Mouse (Mus musculus): ENCODE measurements at regions not wholly inside any gene's neighbourhood (a gene's known extent, or its start where the extent isn't known, plus 50 kb on each side); places are given as distances from the start of the nearest gene placed in this dataset.

DNA sequence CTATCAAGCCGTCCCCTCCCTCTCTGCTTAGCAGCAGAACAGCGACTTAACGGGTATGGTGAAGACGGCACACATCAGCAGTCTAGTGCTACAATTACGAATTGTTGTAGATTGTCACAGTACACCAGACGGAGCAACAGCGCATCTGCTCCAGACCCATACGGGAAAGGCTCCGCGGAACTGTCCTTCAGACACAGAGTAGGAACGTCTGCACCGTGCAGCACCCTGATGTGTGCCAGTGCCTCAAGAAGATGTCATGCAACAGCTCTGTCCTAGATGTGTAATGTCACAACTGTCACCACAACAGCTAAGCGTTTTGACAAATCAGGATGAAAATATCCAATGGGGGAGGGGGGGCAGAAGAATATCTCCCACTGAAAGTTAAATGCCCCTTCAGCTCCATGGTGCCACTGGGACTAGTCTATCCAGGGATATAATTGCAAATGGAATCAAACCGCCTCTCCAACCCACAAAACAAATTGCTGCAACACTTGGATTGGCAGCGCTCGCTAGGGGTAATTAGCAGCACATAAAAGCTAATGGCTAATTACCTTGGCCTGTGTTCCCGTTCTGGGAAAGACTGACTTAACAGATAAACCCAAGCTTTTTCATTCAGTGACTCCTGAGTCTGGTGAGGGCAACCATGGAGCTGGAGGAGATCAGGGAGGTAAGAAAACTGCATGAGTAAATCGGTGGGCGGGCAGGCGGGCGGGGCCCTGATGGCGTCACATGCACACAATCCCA is 472.6 kb downstream of the Zfp704 start:
- H3K36me3 ChIP-seq (ENCODE audit: insufficient read depth, low read length) = no peaks in the 10 kb centered on the region
- no peaks in the 10 kb centered on the region for H3K4me1 ChIP-seq (ENCODE audit: insufficient read depth, low read length)
- H3K4me2 ChIP-seq (ENCODE audit: low read depth, low read length) = no peak overlapping the region
- H3K9ac ChIP-seq (replicated peaks; ENCODE audit: low read length) = no peak overlapping the region
- no peak for TF ChIP-seq CTCF (IDR thresholded peaks at IDR 0.05; ENCODE audit: low read depth)
- no peaks in the 10 kb centered on the region for H3K27me3 ChIP-seq (ENCODE audit: insufficient read depth, low read length)
- WGBS = 77% methylated on average over 22 of the region's 22 CpGs
- peak; percentile 58; the same call in 1 of the 2 replicates for ATAC-seq
- no peaks in the 10 kb centered on the region for H3K9me3 ChIP-seq (ENCODE audit: low read length)
- no peak overlapping the region for H3K27ac ChIP-seq
- H3K4me3 ChIP-seq (ENCODE audit: low read length) = no peak overlapping the region
- peak; percentile 32 for DNase-seq (ENCODE audit: low spot score)

DNA sequence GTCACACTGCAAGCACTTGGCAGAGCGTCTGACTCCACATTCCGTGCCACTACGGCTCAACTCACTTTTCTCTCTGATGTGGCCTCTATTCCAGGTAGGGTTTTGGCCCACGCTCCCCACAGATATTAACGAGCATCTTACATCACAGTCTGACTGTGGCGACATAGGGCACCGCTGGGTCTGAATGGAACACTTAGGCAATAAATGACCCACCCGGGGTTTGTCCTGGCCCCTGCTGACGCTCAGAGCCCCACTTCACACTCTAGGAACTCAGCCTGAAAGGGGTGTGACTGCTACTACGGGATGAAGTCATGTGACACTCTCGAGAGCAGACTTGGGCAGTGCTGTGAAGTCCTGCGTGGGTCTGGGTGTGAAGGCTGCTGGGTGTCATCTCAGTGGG is 475.9 kb downstream of the Zfp704 start:
- 70% methylated on average over 12 of the region's 12 CpGs for WGBS
- no peak for TF ChIP-seq CTCF (IDR thresholded peaks at IDR 0.05; ENCODE audit: low read depth)
- no peak overlapping the region for H3K27ac ChIP-seq
- no peak for DNase-seq (ENCODE audit: low spot score)
- H3K4me2 ChIP-seq (ENCODE audit: low read depth, low read length) = no peak overlapping the region
- H3K9ac ChIP-seq (replicated peaks; ENCODE audit: low read length) = no peak overlapping the region
- H3K4me1 ChIP-seq (ENCODE audit: insufficient read depth, low read length) = no peaks in the 10 kb centered on the region
- ATAC-seq = no peak
- H3K36me3 ChIP-seq (ENCODE audit: insufficient read depth, low read length) = no peaks in the 10 kb centered on the region
- no peaks in the 10 kb centered on the region for H3K9me3 ChIP-seq (ENCODE audit: low read length)
- no peak overlapping the region for H3K4me3 ChIP-seq (ENCODE audit: low read length)
- H3K27me3 ChIP-seq (ENCODE audit: insufficient read depth, low read length) = no peaks in the 10 kb centered on the region

DNA sequence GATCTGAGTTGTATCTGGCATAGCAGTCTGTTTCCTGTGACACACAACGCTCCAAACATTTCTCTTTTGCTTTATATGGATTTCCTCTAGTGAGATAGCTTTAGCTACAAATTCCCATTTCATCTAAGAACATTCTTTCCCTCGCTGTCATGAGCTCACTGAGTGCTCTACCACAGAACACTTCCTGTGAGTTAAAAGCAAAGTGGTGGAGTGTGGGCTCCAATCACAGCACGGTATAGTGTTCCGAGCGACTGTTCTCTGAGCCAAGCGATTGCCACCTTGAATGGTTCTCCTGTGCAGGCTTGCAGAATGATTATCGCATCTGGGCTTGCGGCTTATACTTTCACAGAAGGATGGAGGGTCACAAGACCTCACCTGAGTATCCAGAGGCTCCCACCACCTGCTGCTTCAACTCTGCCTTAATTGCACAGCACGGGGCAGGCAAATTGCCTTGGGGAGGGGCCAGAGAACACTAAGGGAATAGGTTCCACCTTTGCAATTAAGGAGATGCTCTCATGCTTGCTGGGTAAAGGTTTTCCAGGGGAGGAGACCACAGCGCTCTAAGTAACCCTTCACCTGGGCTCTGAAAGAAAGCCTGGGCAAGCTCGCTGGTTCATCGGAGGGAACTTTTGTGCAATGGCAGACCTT is 477.7 kb downstream of the Zfp704 start:
- 86% methylated on average over 12 of the region's 12 CpGs for WGBS
- no peak for ATAC-seq
- no peak overlapping the region for H3K27ac ChIP-seq

DNA sequence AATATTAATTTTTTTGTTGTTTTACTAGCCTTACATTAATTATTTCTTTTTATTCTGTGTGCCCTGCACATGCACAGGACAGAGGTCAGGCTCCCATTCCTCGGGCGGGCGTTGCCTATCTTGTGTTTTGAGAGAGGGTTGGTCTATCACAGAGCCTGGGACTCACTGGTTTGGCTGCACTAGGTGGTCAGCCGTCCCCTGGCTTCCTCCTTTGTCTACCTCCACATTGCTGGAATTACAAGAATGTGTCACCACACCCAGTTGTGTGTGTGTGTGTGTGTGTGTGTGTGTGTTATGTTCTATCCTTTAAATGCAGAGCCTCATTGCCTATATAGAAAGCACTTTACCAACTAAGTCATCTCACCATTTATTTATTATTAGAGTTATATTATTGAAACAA is 478.5 kb downstream of the Zfp704 start:
- Histone ChIP-seq H3K27me3 (ENCODE audit: insufficient read depth, low read length) (no peaks in the 10 kb centered on the region), H3K27ac (no peak overlapping the region), H3K4me2 (ENCODE audit: low read depth, low read length) (no peak overlapping the region), H3K36me3 (ENCODE audit: insufficient read depth, low read length) (no peaks in the 10 kb centered on the region), H3K9me3 (ENCODE audit: low read length) (no peaks in the 10 kb centered on the region), H3K4me3 (ENCODE audit: low read length) (no peak overlapping the region), H3K9ac (replicated peaks; ENCODE audit: low read length) (no peak overlapping the region), H3K4me1 (ENCODE audit: insufficient read depth, low read length) (no peaks in the 10 kb centered on the region)
- ATAC-seq (no peak), DNase-seq (ENCODE audit: low spot score) (no peak)
- 77% methylated on average over 4 of the region's 4 CpGs for WGBS
- TF ChIP-seq CTCF (IDR thresholded peaks at IDR 0.05; ENCODE audit: low read depth) = no peak

More for the DNA sequence above, 477.7 kb downstream of the Zfp704 start:
- Histone ChIP-seq H3K4me1 (ENCODE audit: insufficient read depth, low read length) (no peaks in the 10 kb centered on the region), H3K9ac (replicated peaks; ENCODE audit: low read length) (no peak overlapping the region), H3K4me3 (ENCODE audit: low read length) (no peak overlapping the region), H3K27me3 (ENCODE audit: insufficient read depth, low read length) (no peaks in the 10 kb centered on the region), H3K4me2 (ENCODE audit: low read depth, low read length) (no peak overlapping the region), H3K36me3 (ENCODE audit: insufficient read depth, low read length) (no peaks in the 10 kb centered on the region), H3K9me3 (ENCODE audit: low read length) (no peaks in the 10 kb centered on the region)
- no peak for TF ChIP-seq CTCF (IDR thresholded peaks at IDR 0.05; ENCODE audit: low read depth)
- DNase-seq (ENCODE audit: low spot score) = no peak

DNA sequence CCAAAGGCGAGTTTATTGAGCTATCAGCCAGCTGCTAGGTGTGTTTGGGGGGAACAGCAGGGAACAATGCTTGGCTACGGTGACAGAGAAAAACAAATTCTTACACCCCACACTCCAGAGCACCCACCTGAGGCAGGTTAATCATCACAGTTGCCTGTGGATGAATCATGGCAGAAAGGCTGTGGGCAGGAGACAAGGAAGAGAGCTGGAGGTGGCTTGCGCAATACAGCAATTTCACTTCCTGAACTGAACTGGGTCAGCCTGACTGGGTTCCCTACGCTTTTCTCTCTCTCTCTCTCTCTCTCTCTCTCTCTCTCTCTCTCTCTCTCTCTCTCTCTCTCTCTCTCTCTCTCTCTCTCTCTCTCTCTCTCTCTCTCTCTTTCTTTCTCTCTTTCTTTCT is 481.5 kb downstream of the Zfp704 start:
- WGBS = 89% methylated on average over 4 of the region's 4 CpGs

DNA sequence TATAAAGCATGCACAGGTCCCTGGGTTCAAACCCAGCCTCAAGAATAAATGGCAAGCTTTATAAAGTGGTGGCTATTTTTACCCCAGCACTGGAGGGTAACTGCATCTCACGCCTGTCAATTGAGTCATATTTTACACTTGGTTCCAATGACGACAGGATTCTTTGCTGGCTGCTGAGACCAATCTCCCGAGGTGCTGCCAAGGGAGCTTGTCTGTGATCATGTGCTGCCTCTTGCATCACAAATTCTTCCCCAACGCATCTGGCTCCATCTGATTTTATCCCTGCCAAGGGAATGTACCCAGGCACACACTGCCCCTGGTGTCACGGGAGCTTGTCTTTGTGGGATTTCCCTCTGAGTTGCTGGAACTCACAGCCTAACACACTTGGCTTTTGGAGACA is 486.8 kb downstream of the Zfp704 start:
- ATAC-seq = 0 out of 2 replicates have a peak, but pooled peaks have one; percentile 29
- no peaks in the 10 kb centered on the region for H3K4me1 ChIP-seq (ENCODE audit: insufficient read depth, low read length)
- no peak overlapping the region for H3K9ac ChIP-seq (replicated peaks; ENCODE audit: low read length)
- no peaks in the 10 kb centered on the region for H3K9me3 ChIP-seq (ENCODE audit: low read length)
- peak; percentile 37 for DNase-seq (ENCODE audit: low spot score)
- H3K4me3 ChIP-seq (ENCODE audit: low read length) = no peak overlapping the region
- WGBS = 29% methylated on average over 5 of the region's 5 CpGs
- H3K27ac ChIP-seq = no peak overlapping the region
- no peaks in the 10 kb centered on the region for H3K36me3 ChIP-seq (ENCODE audit: insufficient read depth, low read length)
- H3K27me3 ChIP-seq (ENCODE audit: insufficient read depth, low read length) = no peaks in the 10 kb centered on the region
- no peak for TF ChIP-seq CTCF (IDR thresholded peaks at IDR 0.05; ENCODE audit: low read depth)
- H3K4me2 ChIP-seq (ENCODE audit: low read depth, low read length) = no peak overlapping the region

More for the DNA sequence above, 481.5 kb downstream of the Zfp704 start:
- H3K4me2 ChIP-seq (ENCODE audit: low read depth, low read length) = no peak overlapping the region
- no peaks in the 10 kb centered on the region for H3K36me3 ChIP-seq (ENCODE audit: insufficient read depth, low read length)
- DNase-seq (ENCODE audit: low spot score) (no peak), ATAC-seq (no peak)
- no peaks in the 10 kb centered on the region for H3K9me3 ChIP-seq (ENCODE audit: low read length)
- no peaks in the 10 kb centered on the region for H3K4me1 ChIP-seq (ENCODE audit: insufficient read depth, low read length)
- H3K9ac ChIP-seq (replicated peaks; ENCODE audit: low read length) = no peak overlapping the region
- H3K27me3 ChIP-seq (ENCODE audit: insufficient read depth, low read length) = no peaks in the 10 kb centered on the region
- no peak overlapping the region for H3K4me3 ChIP-seq (ENCODE audit: low read length)
- H3K27ac ChIP-seq = no peak overlapping the region
- no peak for TF ChIP-seq CTCF (IDR thresholded peaks at IDR 0.05; ENCODE audit: low read depth)

DNA sequence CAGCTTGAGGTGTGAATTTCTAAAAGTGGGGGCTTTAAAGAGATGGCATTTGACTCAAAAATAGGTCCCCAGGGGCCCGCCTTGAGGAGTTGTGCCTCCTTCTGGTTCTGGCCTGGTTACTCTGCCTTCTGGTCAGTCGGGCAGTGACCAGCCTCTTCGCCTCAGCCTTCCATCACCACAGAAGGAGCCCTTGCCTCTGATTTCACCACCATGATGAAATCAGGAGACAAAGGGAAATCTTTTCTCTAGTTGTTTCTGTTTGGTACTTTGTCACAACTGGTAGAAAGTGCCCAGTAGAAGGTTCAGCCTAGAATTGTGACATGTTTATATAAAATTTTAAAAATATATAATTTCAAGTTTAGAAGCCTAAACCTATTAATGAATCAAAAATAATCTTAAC is 492.0 kb downstream of the Zfp704 start:
- no peaks in the 10 kb centered on the region for H3K9me3 ChIP-seq (ENCODE audit: low read length)
- no peak for TF ChIP-seq CTCF (IDR thresholded peaks at IDR 0.05; ENCODE audit: low read depth)
- 78% methylated on average over 3 of the region's 3 CpGs for WGBS
- no peaks in the 10 kb centered on the region for H3K36me3 ChIP-seq (ENCODE audit: insufficient read depth, low read length)
- no peak overlapping the region for H3K4me2 ChIP-seq (ENCODE audit: low read depth, low read length)
- H3K4me3 ChIP-seq (ENCODE audit: low read length) = no peak overlapping the region
- no peak for DNase-seq (ENCODE audit: low spot score)
- ATAC-seq = no peak
- no peaks in the 10 kb centered on the region for H3K27me3 ChIP-seq (ENCODE audit: insufficient read depth, low read length)
- no peaks in the 10 kb centered on the region for H3K4me1 ChIP-seq (ENCODE audit: insufficient read depth, low read length)
- no peak overlapping the region for H3K27ac ChIP-seq
- no peak overlapping the region for H3K9ac ChIP-seq (replicated peaks; ENCODE audit: low read length)

Measured in hindbrain, postnatal 0 days (tissue).